Mouse (Mus musculus): ENCODE measurements around the gene Haghl.

GRCm38 (mm10) chr17:25786781-25787504 is 1.5 kb upstream of the Haghl start:
- TF ChIP-seq CTCF (IDR thresholded peaks at IDR 0.05; ENCODE audit: low read depth) (no peak), EP300 (optimal IDR thresholded peaks at IDR 0.05) (no peak)
